Mouse (Mus musculus) stomach, embryonic 16.5 days (tissue): ENCODE data around the gene Slc2a9. TPM values are rescaled to one million over a fixed set of nuclear protein-coding genes. Genes with fewer than 3 reads are reported as not detected.

ENCODE experiments used
- ATAC-seq: fragments of 200-750 bp; cut with Nextera tagmentation; 2 replicates; pipeline ENCODE4 v1.8.0; 2017; ENCODE audit warnings: moderate number of reproducible peaks, moderate TSS enrichment; ENCODE audit not compliant: insufficient read depth, low FRiP score
- H3K27ac ChIP-seq: fragments of 300-500 bp; sonication (generic); 2 replicates; pipeline ENCODE4 v1.5.1; 2014; ENCODE audit warnings: low read length
- H3K27me3 ChIP-seq: fragments of 300-500 bp; sonication (generic); 2 replicates; pipeline ENCODE4 v1.6.1; 2014; ENCODE audit warnings: low read length, control low read depth, mixed read lengths; ENCODE audit not compliant: control insufficient read depth, insufficient read depth
- H3K36me3 ChIP-seq: fragments of 300-500 bp; sonication (generic); 2 replicates; pipeline ENCODE4 v1.6.1; 2014; ENCODE audit warnings: low read length; ENCODE audit not compliant: control insufficient read depth, insufficient read depth
- H3K4me1 ChIP-seq: fragments of 300-500 bp; sonication (generic); 2 replicates; pipeline ENCODE4 v1.6.1; 2014; ENCODE audit warnings: low read length, control low read depth, mixed read lengths; ENCODE audit not compliant: control insufficient read depth, insufficient read depth
- H3K4me2 ChIP-seq: fragments of 300-500 bp; sonication (generic); 2 replicates; pipeline ENCODE4 v1.6.1; 2014; ENCODE audit warnings: low read depth, low read length, mixed read lengths
- H3K4me3 ChIP-seq: fragments of 300-500 bp; sonication (generic); replicated peaks from 2 replicates; pipeline ENCODE4 v1.5.1; 2014; ENCODE audit warnings: mild to moderate bottlenecking, low read length
- H3K9ac ChIP-seq: fragments of 300-500 bp; sonication (generic); 2 replicates; pipeline ENCODE4 v1.6.1; 2014; ENCODE audit warnings: low read length
- H3K9me3 ChIP-seq: fragments of 300-500 bp; sonication (generic); replicated peaks from 2 replicates; pipeline ENCODE4 v1.6.1; 2016; ENCODE audit warnings: low read length, control low read depth; ENCODE audit not compliant: control insufficient read depth
- WGBS: fragments of 180-500 bp; shearing (Covaris S2); extraction: QIAGEN DNeasy Blood & Tissue Kit; methylation state at CpG from one replicate; pipeline ENCODE4 v1.1.7; 2014; 5-methylcytosine and 5-hydroxymethylcytosine counted together
- polyA plus RNA-seq: library from polyadenylated mRNA; unstranded; fragments of >200 nt; fragmentation: Nextera tagmentation; extraction: Ambion mirVana; gene quantifications from 2 replicates; pipeline ENCODE4 v1.2.1, GENCODE M21; 2015

Gene Slc2a9
- polyA plus RNA-seq, 1 experiment from 2014 or later: 1.4 TPM

- no peak overlapping the region for H3K4me3 ChIP-seq
- no peak overlapping the region for H3K27ac ChIP-seq
- ATAC-seq: no peak
- 22% methylated on average over 2 of the region's 2 CpGs for WGBS
- H3K4me2 ChIP-seq: no peak overlapping the region
- no peaks in the 10 kb centered on the region for H3K9me3 ChIP-seq
- H3K36me3 ChIP-seq: no peaks in the 10 kb centered on the region
- H3K27me3 ChIP-seq: no peaks in the 10 kb centered on the region
- no peaks in the 10 kb centered on the region for H3K4me1 ChIP-seq
- no peak overlapping the region for H3K9ac ChIP-seq
Measured at GRCm38 (mm10) chr5:38512991-38513390, 10.0 kb upstream of the Slc2a9 start.

- no peaks in the 10 kb centered on the region for H3K36me3 ChIP-seq
- no peaks in the 10 kb centered on the region for H3K27me3 ChIP-seq
- no peak overlapping the region for H3K4me3 ChIP-seq
- peak; percentile 62; the same call in 1 of the 2 replicates for ATAC-seq
- no peaks in the 10 kb centered on the region for H3K9me3 ChIP-seq
- no peaks in the 10 kb centered on the region for H3K4me1 ChIP-seq
- 84% methylated on average over 4 of the region's 4 CpGs for WGBS
- H3K4me2 ChIP-seq: no peak overlapping the region
- no peak overlapping the region for H3K9ac ChIP-seq
- no peak overlapping the region for H3K27ac ChIP-seq
Measured at GRCm38 (mm10) chr5:38509568-38509967, 6.6 kb upstream of the Slc2a9 start.

- H3K36me3 ChIP-seq: no peaks in the 10 kb centered on the region
- no peaks in the 10 kb centered on the region for H3K27me3 ChIP-seq
- ATAC-seq: 0 out of 2 replicates have a peak, but pooled peaks have one; percentile 7
- no peak overlapping the region for H3K4me3 ChIP-seq
- no peak overlapping the region for H3K27ac ChIP-seq
- H3K4me2 ChIP-seq: no peak overlapping the region
- 64% methylated on average over 3 of the region's 3 CpGs for WGBS
- no peaks in the 10 kb centered on the region for H3K9me3 ChIP-seq
- no peak overlapping the region for H3K9ac ChIP-seq
- H3K4me1 ChIP-seq: no peaks in the 10 kb centered on the region; the same call in 1 of the 2 replicates
Measured at GRCm38 (mm10) chr5:38505435-38505765, 2.5 kb upstream of the Slc2a9 start.

GRCm38 (mm10) chr5:38504747-38505434 is 1.9 kb upstream of the Slc2a9 start:
- ATAC-seq: no peak
- H3K4me1 ChIP-seq: no peaks in the 10 kb centered on the region; the same call in 1 of the 2 replicates
- 65% methylated on average over 6 of the region's 6 CpGs for WGBS
- no peaks in the 10 kb centered on the region for H3K36me3 ChIP-seq
- H3K4me3 ChIP-seq: no peak overlapping the region
- no peaks in the 10 kb centered on the region for H3K27me3 ChIP-seq
- H3K9me3 ChIP-seq: no peaks in the 10 kb centered on the region
- H3K27ac ChIP-seq: no peak overlapping the region
- H3K4me2 ChIP-seq: no peak overlapping the region
- H3K9ac ChIP-seq: no peak overlapping the region

- Histone ChIP-seq H3K4me2 (no peak overlapping the region), H3K27ac (no peak overlapping the region), H3K9ac (no peak overlapping the region), H3K4me3 (no peak overlapping the region), H3K9me3 (no peaks in the 10 kb centered on the region), H3K4me1 (no peaks in the 10 kb centered on the region; the same call in 1 of the 2 replicates), H3K36me3 (no peaks in the 10 kb centered on the region), H3K27me3 (no peaks in the 10 kb centered on the region)
- WGBS: 75% methylated on average over 1 of the region's 1 CpGs
- no peak for ATAC-seq
Measured at GRCm38 (mm10) chr5:38504116-38504515, 1.2 kb upstream of the Slc2a9 start.

- Histone ChIP-seq H3K4me1 (no peaks in the 10 kb centered on the region; the same call in 1 of the 2 replicates), H3K27me3 (no peaks in the 10 kb centered on the region), H3K9ac (no peak overlapping the region), H3K36me3 (no peaks in the 10 kb centered on the region), H3K4me2 (no peak overlapping the region), H3K27ac (no peak overlapping the region), H3K9me3 (no peaks in the 10 kb centered on the region), H3K4me3 (no peak overlapping the region)
- ATAC-seq: no peak
- 86% methylated on average over 8 of the region's 8 CpGs for WGBS
Measured at GRCm38 (mm10) chr5:38500043-38500442, 2.9 kb downstream of the Slc2a9 start.

- no peaks in the 10 kb centered on the region for H3K9me3 ChIP-seq
- ATAC-seq: peak; percentile 48; the same call in 1 of the 2 replicates
Measured at GRCm38 (mm10) chr5:38499316-38499811, 3.6 kb downstream of the Slc2a9 start.

GRCm38 (mm10) chr5:38498479-38498878 is 4.5 kb downstream of the Slc2a9 start:
- H3K27ac ChIP-seq: no peak overlapping the region
- no peaks in the 10 kb centered on the region for H3K27me3 ChIP-seq

More at GRCm38 (mm10) chr5:38499316-38499811, 3.6 kb downstream of the Slc2a9 start:
- no peak overlapping the region for H3K27ac ChIP-seq
- H3K4me3 ChIP-seq: no peak overlapping the region
- H3K4me1 ChIP-seq: no peaks in the 10 kb centered on the region; the same call in 1 of the 2 replicates
- H3K9ac ChIP-seq: no peak overlapping the region
- no peaks in the 10 kb centered on the region for H3K27me3 ChIP-seq
- no peaks in the 10 kb centered on the region for H3K36me3 ChIP-seq
- no peak overlapping the region for H3K4me2 ChIP-seq
- 74% methylated on average over 7 of the region's 7 CpGs for WGBS

GRCm38 (mm10) chr5:38496491-38497057 is 6.4 kb downstream of the Slc2a9 start:
- no peaks in the 10 kb centered on the region for H3K36me3 ChIP-seq
- ATAC-seq: no peak
- no peaks in the 10 kb centered on the region for H3K27me3 ChIP-seq
- no peak overlapping the region for H3K9ac ChIP-seq
- H3K4me1 ChIP-seq: no peaks in the 10 kb centered on the region
- no peaks in the 10 kb centered on the region for H3K9me3 ChIP-seq
- WGBS: 54% methylated on average over 8 of the region's 8 CpGs
- no peak overlapping the region for H3K27ac ChIP-seq
- H3K4me2 ChIP-seq: no peak overlapping the region
- H3K4me3 ChIP-seq: no peak overlapping the region

More at GRCm38 (mm10) chr5:38498479-38498878, 4.5 kb downstream of the Slc2a9 start:
- whole genome bisulfite sequencing: 51% methylated on average over 5 of the region's 5 CpGs
- no peaks in the 10 kb centered on the region for H3K36me3 ChIP-seq
- no peak overlapping the region for H3K9ac ChIP-seq
- no peak for ATAC-seq
- H3K4me2 ChIP-seq: no peak overlapping the region
- no peaks in the 10 kb centered on the region; the same call in 1 of the 2 replicates for H3K4me1 ChIP-seq
- H3K4me3 ChIP-seq: no peak overlapping the region
- H3K9me3 ChIP-seq: no peaks in the 10 kb centered on the region
